Mouse (Mus musculus) intestine, postnatal 0 days (tissue): ENCODE measurements around the gene Celf2. TPM values are rescaled to one million over a fixed set of nuclear protein-coding genes. Genes with fewer than 3 reads are reported as not detected.

Experiments
- ATAC-seq: fragments of 200-750 bp; cut with Nextera tagmentation; 2 replicates; pipeline ENCODE4 v1.8.0; 2017; ENCODE audit warnings: mild to moderate bottlenecking, moderate TSS enrichment, moderate library complexity
- H3K27ac ChIP-seq: fragments of 300-500 bp; sonication (generic); 2 replicates; pipeline ENCODE4 v1.5.1; 2014; ENCODE audit warnings: mild to moderate bottlenecking, low read depth, low read length, moderate library complexity
- H3K27me3 ChIP-seq: fragments of 300-500 bp; sonication (generic); replicated peaks from 2 replicates; pipeline ENCODE4 v1.6.1; 2014; ENCODE audit warnings: low read length, mixed read lengths; ENCODE audit not compliant: control insufficient read depth, insufficient read depth
- H3K36me3 ChIP-seq: fragments of 300-500 bp; sonication (generic); 2 replicates; pipeline ENCODE4 v1.6.1; 2014; ENCODE audit warnings: mild to moderate bottlenecking, moderate library complexity; ENCODE audit not compliant: control insufficient read depth, insufficient read depth
- H3K4me1 ChIP-seq: fragments of 300-500 bp; sonication (generic); replicated peaks from 2 replicates; pipeline ENCODE4 v1.6.1; 2014; ENCODE audit warnings: antibody characterized with exemption, low read length, mixed read lengths; ENCODE audit not compliant: control insufficient read depth, insufficient read depth
- H3K4me2 ChIP-seq: fragments of 300-500 bp; sonication (generic); replicated peaks from 2 replicates; pipeline ENCODE4 v1.6.1; 2014; ENCODE audit warnings: low read depth, mild to moderate bottlenecking, moderate library complexity
- H3K4me3 ChIP-seq: fragments of 300-500 bp; sonication (generic); 2 replicates; pipeline ENCODE4 v1.5.1; 2014; ENCODE audit warnings: low read depth, low read length
- H3K9ac ChIP-seq: fragments of 300-500 bp; sonication (generic); 2 replicates; pipeline ENCODE4 v1.6.1; 2014; ENCODE audit warnings: mild to moderate bottlenecking, low read depth, low read length
- H3K9me3 ChIP-seq: fragments of 300-500 bp; sonication (generic); 2 replicates; pipeline ENCODE4 v1.6.1; 2016; ENCODE audit warnings: mixed run types; ENCODE audit not compliant: control insufficient read depth
- CTCF ChIP-seq: sonication (generic); IDR thresholded peaks from 2 replicates; pipeline ENCODE4 v1.5.1; 2016; ENCODE audit warnings: low read depth, mild to moderate bottlenecking, control low read depth, antibody characterized with exemption, moderate library complexity
- WGBS: fragments of 180-500 bp; shearing (Covaris S2); extraction: QIAGEN DNeasy Blood & Tissue Kit; methylation state at CpG from one replicate; pipeline ENCODE4 v1.1.7; 2014; 5-methylcytosine and 5-hydroxymethylcytosine counted together
- polyA plus RNA-seq: library from polyadenylated mRNA; unstranded; fragments of >200 nt; fragmentation: Nextera tagmentation; extraction: Ambion mirVana; gene quantifications from 2 replicates; pipeline ENCODE4 v1.2.1, GENCODE M21; 2015

The Celf2 gene
- polyA plus RNA-seq, 1 experiment from 2014 or later: 16.8 TPM

- H3K9ac ChIP-seq: no peak overlapping the region
- H3K4me2 ChIP-seq: no peak overlapping the region
- 67% methylated on average over 11 of the region's 11 CpGs for WGBS
- TF ChIP-seq CTCF: no peak
- no peaks in the 10 kb centered on the region for H3K27me3 ChIP-seq
- no peaks in the 10 kb centered on the region for H3K9me3 ChIP-seq
- H3K4me1 ChIP-seq: no peaks in the 10 kb centered on the region; the same call in 1 of the 2 replicates
- H3K36me3 ChIP-seq: no peaks in the 10 kb centered on the region
- no peak overlapping the region for H3K27ac ChIP-seq
- ATAC-seq: no peak
- no peak overlapping the region for H3K4me3 ChIP-seq
These were observed 634.2 kb downstream of the Celf2 start for GRCm38 (mm10) chr2:6875071-6875611.

GRCm38 (mm10) chr2:6874266-6874955 lies 635.0 kb downstream of the Celf2 start:
- Histone ChIP-seq H3K36me3 (no peaks in the 10 kb centered on the region), H3K9ac (no peak overlapping the region), H3K27ac (no peak overlapping the region), H3K4me1 (no peaks in the 10 kb centered on the region; the same call in 1 of the 2 replicates), H3K4me2 (no peak overlapping the region), H3K27me3 (no peaks in the 10 kb centered on the region), H3K9me3 (no peaks in the 10 kb centered on the region), H3K4me3 (no peak overlapping the region)
- no peak for ATAC-seq
- 78% methylated on average over 10 of the region's 10 CpGs for WGBS
- TF ChIP-seq CTCF: no peak

DNA sequence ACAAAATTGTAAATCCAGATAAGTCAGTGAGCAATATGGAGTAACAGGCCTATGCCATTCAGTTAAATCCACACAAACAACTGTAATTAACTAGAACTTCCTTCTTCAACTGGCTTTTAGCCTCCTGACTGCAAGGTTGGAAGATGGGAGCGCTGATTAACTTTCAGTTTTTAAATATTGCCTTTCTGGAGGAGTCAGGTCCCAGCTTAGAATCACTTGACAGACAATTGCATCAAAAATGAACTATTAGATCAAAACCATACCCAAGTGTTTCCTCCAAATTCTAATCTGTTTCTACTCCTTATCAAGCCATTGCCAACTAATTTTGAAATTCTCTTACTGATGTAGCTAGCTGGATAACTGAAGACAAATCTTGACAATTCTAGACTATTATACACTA lies 635.7 kb downstream of the Celf2 start:
- Histone ChIP-seq H3K27ac (no peak overlapping the region), H3K36me3 (no peaks in the 10 kb centered on the region), H3K9me3 (no peaks in the 10 kb centered on the region), H3K4me2 (no peak overlapping the region), H3K4me1 (no peaks in the 10 kb centered on the region; the same call in 1 of the 2 replicates), H3K9ac (no peak overlapping the region), H3K4me3 (no peak overlapping the region), H3K27me3 (no peaks in the 10 kb centered on the region)
- no peak for ATAC-seq
- 82% methylated on average over 1 of the region's 1 CpGs for WGBS
- no peak for TF ChIP-seq CTCF

GRCm38 (mm10) chr2:6872894-6873255 lies 636.5 kb downstream of the Celf2 start:
- H3K27ac ChIP-seq: no peak overlapping the region
- H3K4me2 ChIP-seq: peak overlapping the region; percentile 98
- H3K4me1 ChIP-seq: no peaks in the 10 kb centered on the region; the same call in 1 of the 2 replicates
- WGBS: 19% methylated on average over 10 of the region's 10 CpGs
- no peaks in the 10 kb centered on the region for H3K27me3 ChIP-seq
- H3K4me3 ChIP-seq: peak overlapping the region; percentile 81
- no peak for TF ChIP-seq CTCF
- H3K9me3 ChIP-seq: no peaks in the 10 kb centered on the region
- ATAC-seq: peak; percentile 55; the same call in 1 of the 2 replicates
- no peaks in the 10 kb centered on the region for H3K36me3 ChIP-seq
- H3K9ac ChIP-seq: peak overlapping the region; percentile 76

DNA sequence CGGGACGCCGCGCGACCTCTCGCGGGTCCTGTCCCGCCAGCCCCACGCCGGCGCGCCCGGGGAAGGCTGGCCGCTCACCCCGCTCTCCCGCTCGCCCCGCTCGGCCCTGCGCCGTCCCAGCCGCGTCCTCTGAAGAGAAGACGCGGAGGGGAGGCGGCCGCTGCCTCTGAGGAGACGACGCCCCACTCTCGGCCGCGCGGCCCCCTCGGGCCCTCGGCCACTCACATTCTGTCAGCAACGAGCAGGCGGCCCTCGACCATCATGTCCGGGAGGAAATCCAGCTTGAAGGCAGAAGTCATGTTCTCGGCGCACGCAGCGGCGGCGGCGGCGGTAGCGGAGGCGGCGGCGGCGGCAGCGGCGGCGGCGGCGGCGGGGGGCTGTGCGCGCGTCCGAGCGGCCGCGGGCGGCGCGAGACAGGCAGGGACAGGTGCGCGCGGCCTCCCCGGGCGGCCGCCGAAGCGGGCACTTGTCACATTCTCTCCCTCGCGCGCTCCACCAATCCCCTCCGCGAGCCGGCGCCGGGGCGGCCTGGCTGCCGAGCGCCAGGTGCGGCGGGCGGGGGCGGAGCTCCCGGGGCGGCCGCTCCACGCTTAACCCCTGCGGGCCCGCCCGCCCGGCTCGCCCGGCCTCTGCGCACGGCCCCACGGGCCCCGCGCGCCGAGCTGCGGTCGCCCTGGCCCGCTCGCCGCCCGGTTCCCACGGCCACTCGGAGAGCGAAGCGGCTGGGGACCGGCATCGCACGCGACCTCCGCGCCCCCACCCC lies 637.1 kb downstream of the Celf2 start:
- H3K9me3 ChIP-seq: no peaks in the 10 kb centered on the region
- no peaks in the 10 kb centered on the region; the same call in 1 of the 2 replicates for H3K4me1 ChIP-seq
- no peaks in the 10 kb centered on the region for H3K27me3 ChIP-seq
- H3K36me3 ChIP-seq: no peaks in the 10 kb centered on the region
- peak; percentile 99 for ATAC-seq
- H3K27ac ChIP-seq: peak overlapping the region; percentile 54; the same call in 1 of the 2 replicates
- H3K4me2 ChIP-seq: peak overlapping the region; percentile 98
- peak overlapping the region; percentile 81 for H3K4me3 ChIP-seq
- no peak for TF ChIP-seq CTCF
- H3K9ac ChIP-seq: peak overlapping the region; percentile 76
- 0% methylated on average over 84 of the region's 124 CpGs for WGBS
